Mouse (Mus musculus): ENCODE measurements at regions not wholly inside any gene's neighbourhood (a gene's known extent, or its start where the extent isn't known, plus 50 kb on each side); places are given as distances from the start of the nearest gene placed in this dataset.

DNA sequence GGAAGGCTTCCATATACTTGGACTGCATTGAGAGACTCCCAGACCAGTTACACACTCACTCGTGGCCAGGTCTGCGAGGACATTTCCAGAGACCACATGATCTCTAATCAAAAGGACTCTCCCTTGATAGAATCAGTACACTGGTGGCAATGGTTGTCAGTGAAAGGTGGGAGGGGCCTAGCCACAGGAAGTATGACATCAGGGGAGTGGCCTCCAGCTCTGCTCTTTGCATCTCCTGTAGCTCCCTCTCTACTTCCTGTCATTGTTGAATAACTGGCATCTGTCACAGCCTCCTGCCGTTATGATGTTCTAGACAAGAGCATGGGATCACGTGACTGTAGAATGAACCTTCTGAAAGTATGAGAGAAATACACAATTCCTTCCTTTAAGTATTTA lies 164.3 kb upstream of the Cdh4 start:
- Histone ChIP-seq H3K27ac (ENCODE audit: low read length) (no peak overlapping the region), H3K9ac (replicated peaks; ENCODE audit: low read depth, low read length) (no peak overlapping the region), H3K9me3 (ENCODE audit: control insufficient read depth, low read length) (no peaks in the 10 kb centered on the region), H3K36me3 (ENCODE audit: control insufficient read depth, insufficient read depth) (no peaks in the 10 kb centered on the region), H3K27me3 (replicated peaks; ENCODE audit: control insufficient read depth, insufficient read depth, low read length) (no peaks in the 10 kb centered on the region), H3K4me1 (replicated peaks; ENCODE audit: control insufficient read depth, insufficient read depth, low read length) (peaks cover 4% of the 10 kb centered on the region), H3K4me3 (replicated peaks; ENCODE audit: low read length) (no peak overlapping the region), H3K4me2 (ENCODE audit: low read length) (no peak overlapping the region)
- 81% methylated on average over 4 of the region's 4 CpGs for WGBS
- no peak for ATAC-seq

GRCm38 (mm10) chr2:179282276-179282675 lies 160.0 kb upstream of the Cdh4 start:
- WGBS: 72% methylated on average over 6 of the region's 6 CpGs
- no peak for ATAC-seq

DNA sequence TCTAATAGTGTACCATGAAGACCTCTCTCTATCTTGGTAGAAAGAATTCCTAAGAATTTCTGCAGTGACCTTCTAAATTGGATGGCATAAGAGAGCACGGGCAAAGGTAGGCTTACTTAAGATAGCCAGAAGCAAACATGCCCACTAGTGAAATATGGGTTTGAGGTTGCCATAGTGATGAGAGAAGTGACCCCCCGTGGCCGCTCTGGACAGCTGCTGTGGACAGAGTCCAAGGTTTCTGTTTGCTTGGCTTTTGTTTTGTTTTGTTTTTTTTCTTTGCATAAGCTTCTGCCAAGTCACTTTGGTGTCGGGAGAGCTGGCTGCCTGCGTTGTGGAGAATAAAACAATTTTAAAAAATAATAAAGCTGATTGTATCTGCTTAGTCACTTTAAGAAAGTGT lies 151.8 kb upstream of the Cdh4 start:
- Histone ChIP-seq H3K4me3 (replicated peaks; ENCODE audit: low read length) (no peak overlapping the region), H3K9me3 (ENCODE audit: control insufficient read depth, low read length) (no peaks in the 10 kb centered on the region), H3K4me2 (ENCODE audit: low read length) (no peak overlapping the region), H3K36me3 (ENCODE audit: control insufficient read depth, insufficient read depth) (no peaks in the 10 kb centered on the region), H3K9ac (replicated peaks; ENCODE audit: low read depth, low read length) (no peak overlapping the region), H3K27me3 (replicated peaks; ENCODE audit: control insufficient read depth, insufficient read depth, low read length) (no peaks in the 10 kb centered on the region), H3K27ac (ENCODE audit: low read length) (no peak overlapping the region), H3K4me1 (replicated peaks; ENCODE audit: control insufficient read depth, insufficient read depth, low read length) (peaks cover 16% of the 10 kb centered on the region)
- WGBS: 36% methylated on average over 5 of the region's 5 CpGs
- ATAC-seq: no peak

More at GRCm38 (mm10) chr2:179282276-179282675, 160.0 kb upstream of the Cdh4 start:
- H3K4me1 ChIP-seq (replicated peaks; ENCODE audit: control insufficient read depth, insufficient read depth, low read length): peaks cover 4% of the 10 kb centered on the region
- H3K9ac ChIP-seq (replicated peaks; ENCODE audit: low read depth, low read length): no peak overlapping the region
- H3K27ac ChIP-seq (ENCODE audit: low read length): no peak overlapping the region
- H3K27me3 ChIP-seq (replicated peaks; ENCODE audit: control insufficient read depth, insufficient read depth, low read length): no peaks in the 10 kb centered on the region
- H3K4me3 ChIP-seq (replicated peaks; ENCODE audit: low read length): no peak overlapping the region
- no peaks in the 10 kb centered on the region for H3K36me3 ChIP-seq (ENCODE audit: control insufficient read depth, insufficient read depth)
- no peaks in the 10 kb centered on the region for H3K9me3 ChIP-seq (ENCODE audit: control insufficient read depth, low read length)
- H3K4me2 ChIP-seq (ENCODE audit: low read length): no peak overlapping the region

DNA sequence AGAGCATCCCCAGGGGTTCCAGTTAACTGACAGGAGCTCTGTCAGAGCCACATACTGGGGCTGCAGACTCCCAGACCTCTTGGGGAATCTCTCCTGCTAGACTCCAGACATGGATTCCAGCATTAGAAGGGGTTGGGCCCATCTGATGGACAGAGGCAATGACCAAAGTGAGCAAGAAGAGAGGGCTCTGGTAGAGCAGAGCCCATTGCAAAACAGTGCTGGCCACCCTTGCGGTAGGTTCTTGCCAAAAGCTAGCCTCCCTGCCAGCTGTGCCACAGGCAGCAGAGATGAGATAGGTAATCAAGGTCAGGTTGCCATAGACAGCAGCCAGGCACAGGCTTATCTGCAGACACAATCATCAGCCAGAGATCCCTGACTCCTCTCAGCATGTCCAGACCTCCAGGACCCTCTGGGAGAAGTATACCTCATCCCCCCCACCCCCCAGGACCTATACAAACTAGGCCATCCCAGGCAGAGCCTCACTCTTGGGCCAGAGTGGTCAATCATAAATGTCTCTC lies 151.1 kb upstream of the Cdh4 start:
- peaks cover 16% of the 10 kb centered on the region for H3K4me1 ChIP-seq (replicated peaks; ENCODE audit: control insufficient read depth, insufficient read depth, low read length)
- 95% methylated on average over 1 of the region's 1 CpGs for WGBS
- H3K27ac ChIP-seq (ENCODE audit: low read length): no peak overlapping the region
- H3K4me2 ChIP-seq (ENCODE audit: low read length): no peak overlapping the region
- no peak overlapping the region for H3K4me3 ChIP-seq (replicated peaks; ENCODE audit: low read length)
- no peak for ATAC-seq
- no peaks in the 10 kb centered on the region for H3K9me3 ChIP-seq (ENCODE audit: control insufficient read depth, low read length)
- H3K9ac ChIP-seq (replicated peaks; ENCODE audit: low read depth, low read length): no peak overlapping the region
- no peaks in the 10 kb centered on the region for H3K27me3 ChIP-seq (replicated peaks; ENCODE audit: control insufficient read depth, insufficient read depth, low read length)
- no peaks in the 10 kb centered on the region for H3K36me3 ChIP-seq (ENCODE audit: control insufficient read depth, insufficient read depth)

GRCm38 (mm10) chr2:179291958-179292357 lies 150.3 kb upstream of the Cdh4 start:
- ATAC-seq: 0 out of 2 replicates have a peak, but pooled peaks have one; percentile 9
- Histone ChIP-seq H3K4me3 (replicated peaks; ENCODE audit: low read length) (no peak overlapping the region), H3K9me3 (ENCODE audit: control insufficient read depth, low read length) (no peaks in the 10 kb centered on the region), H3K36me3 (ENCODE audit: control insufficient read depth, insufficient read depth) (no peaks in the 10 kb centered on the region), H3K4me2 (ENCODE audit: low read length) (no peak overlapping the region), H3K27me3 (replicated peaks; ENCODE audit: control insufficient read depth, insufficient read depth, low read length) (no peaks in the 10 kb centered on the region), H3K9ac (replicated peaks; ENCODE audit: low read depth, low read length) (no peak overlapping the region), H3K4me1 (replicated peaks; ENCODE audit: control insufficient read depth, insufficient read depth, low read length) (peaks cover 18% of the 10 kb centered on the region), H3K27ac (ENCODE audit: low read length) (no peak overlapping the region)
- WGBS: 72% methylated on average over 8 of the region's 8 CpGs

- no peaks in the 10 kb centered on the region for H3K9me3 ChIP-seq (ENCODE audit: control insufficient read depth, low read length)
- ATAC-seq: no peak
- no peak overlapping the region for H3K9ac ChIP-seq (replicated peaks; ENCODE audit: low read depth, low read length)
- no peak overlapping the region for H3K4me3 ChIP-seq (replicated peaks; ENCODE audit: low read length)
- no peaks in the 10 kb centered on the region for H3K27me3 ChIP-seq (replicated peaks; ENCODE audit: control insufficient read depth, insufficient read depth, low read length)
- no peaks in the 10 kb centered on the region for H3K36me3 ChIP-seq (ENCODE audit: control insufficient read depth, insufficient read depth)
- 57% methylated on average over 4 of the region's 4 CpGs for WGBS
- H3K4me1 ChIP-seq (replicated peaks; ENCODE audit: control insufficient read depth, insufficient read depth, low read length): peaks cover 22% of the 10 kb centered on the region
- no peak overlapping the region for H3K4me2 ChIP-seq (ENCODE audit: low read length)
- no peak overlapping the region for H3K27ac ChIP-seq (ENCODE audit: low read length)
Measured at GRCm38 (mm10) chr2:179292566-179292965, 149.7 kb upstream of the Cdh4 start.

DNA sequence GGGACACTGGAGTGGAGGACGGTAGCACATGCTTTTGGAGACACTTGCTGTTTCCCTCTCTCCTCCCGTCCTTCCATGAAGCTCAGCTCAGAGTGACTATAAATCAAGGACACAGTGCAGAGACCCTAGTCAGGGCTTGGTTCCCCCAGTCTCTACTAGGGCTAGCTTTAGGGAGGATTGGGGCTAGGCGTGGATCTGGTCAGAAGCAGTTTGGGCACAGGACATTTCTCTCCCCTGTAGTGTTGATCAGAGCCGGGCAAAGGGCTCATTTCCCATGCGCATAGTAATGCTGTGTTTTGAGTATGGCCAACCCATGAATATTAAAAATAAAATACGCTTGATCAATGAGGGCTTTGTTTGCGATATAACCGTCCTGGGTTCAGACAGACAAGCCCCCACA lies 149.1 kb upstream of the Cdh4 start:
- ATAC-seq: no peak
- no peaks in the 10 kb centered on the region for H3K9me3 ChIP-seq (ENCODE audit: control insufficient read depth, low read length)
- no peak overlapping the region for H3K4me2 ChIP-seq (ENCODE audit: low read length)
- H3K27me3 ChIP-seq (replicated peaks; ENCODE audit: control insufficient read depth, insufficient read depth, low read length): no peaks in the 10 kb centered on the region
- peaks cover 22% of the 10 kb centered on the region for H3K4me1 ChIP-seq (replicated peaks; ENCODE audit: control insufficient read depth, insufficient read depth, low read length)
- H3K27ac ChIP-seq (ENCODE audit: low read length): no peak overlapping the region
- H3K36me3 ChIP-seq (ENCODE audit: control insufficient read depth, insufficient read depth): no peaks in the 10 kb centered on the region
- no peak overlapping the region for H3K4me3 ChIP-seq (replicated peaks; ENCODE audit: low read length)
- no peak overlapping the region for H3K9ac ChIP-seq (replicated peaks; ENCODE audit: low read depth, low read length)
- 54% methylated on average over 8 of the region's 8 CpGs for WGBS

- Histone ChIP-seq H3K27ac (ENCODE audit: low read length) (peak overlapping the region; percentile 45; the same call in 1 of the 2 replicates), H3K9ac (replicated peaks; ENCODE audit: low read depth, low read length) (no peak overlapping the region), H3K9me3 (ENCODE audit: control insufficient read depth, low read length) (no peaks in the 10 kb centered on the region), H3K4me1 (replicated peaks; ENCODE audit: control insufficient read depth, insufficient read depth, low read length) (peaks cover 18% of the 10 kb centered on the region), H3K4me3 (replicated peaks; ENCODE audit: low read length) (no peak overlapping the region), H3K36me3 (ENCODE audit: control insufficient read depth, insufficient read depth) (no peaks in the 10 kb centered on the region), H3K4me2 (ENCODE audit: low read length) (no peak overlapping the region), H3K27me3 (replicated peaks; ENCODE audit: control insufficient read depth, insufficient read depth, low read length) (no peaks in the 10 kb centered on the region)
- WGBS: 3% methylated on average over 9 of the region's 9 CpGs
- ATAC-seq: peak; percentile 66
Measured at GRCm38 (mm10) chr2:179297057-179297456, 145.2 kb upstream of the Cdh4 start.

- ATAC-seq: no peak
- Histone ChIP-seq H3K9ac (replicated peaks; ENCODE audit: low read depth, low read length) (no peak overlapping the region), H3K4me2 (ENCODE audit: low read length) (no peak overlapping the region), H3K27me3 (replicated peaks; ENCODE audit: control insufficient read depth, insufficient read depth, low read length) (no peaks in the 10 kb centered on the region), H3K9me3 (ENCODE audit: control insufficient read depth, low read length) (no peaks in the 10 kb centered on the region), H3K27ac (ENCODE audit: low read length) (no peak overlapping the region), H3K4me1 (replicated peaks; ENCODE audit: control insufficient read depth, insufficient read depth, low read length) (peaks cover 15% of the 10 kb centered on the region), H3K36me3 (ENCODE audit: control insufficient read depth, insufficient read depth) (no peaks in the 10 kb centered on the region), H3K4me3 (replicated peaks; ENCODE audit: low read length) (no peak overlapping the region)
- WGBS: 62% methylated on average over 8 of the region's 8 CpGs
Measured at GRCm38 (mm10) chr2:179303765-179304164, 138.5 kb upstream of the Cdh4 start.

Data from forebrain, embryonic 16.5 days (tissue).